Mouse (Mus musculus) kidney, postnatal 14 days (tissue): ENCODE measurements around the gene Epha6.

Source experiments
- DNase-seq: peaks from one replicate; pipeline ENCODE4 v3.0.0; 2022; ENCODE audit warnings: mixed read lengths

Gene Epha6

DNA sequence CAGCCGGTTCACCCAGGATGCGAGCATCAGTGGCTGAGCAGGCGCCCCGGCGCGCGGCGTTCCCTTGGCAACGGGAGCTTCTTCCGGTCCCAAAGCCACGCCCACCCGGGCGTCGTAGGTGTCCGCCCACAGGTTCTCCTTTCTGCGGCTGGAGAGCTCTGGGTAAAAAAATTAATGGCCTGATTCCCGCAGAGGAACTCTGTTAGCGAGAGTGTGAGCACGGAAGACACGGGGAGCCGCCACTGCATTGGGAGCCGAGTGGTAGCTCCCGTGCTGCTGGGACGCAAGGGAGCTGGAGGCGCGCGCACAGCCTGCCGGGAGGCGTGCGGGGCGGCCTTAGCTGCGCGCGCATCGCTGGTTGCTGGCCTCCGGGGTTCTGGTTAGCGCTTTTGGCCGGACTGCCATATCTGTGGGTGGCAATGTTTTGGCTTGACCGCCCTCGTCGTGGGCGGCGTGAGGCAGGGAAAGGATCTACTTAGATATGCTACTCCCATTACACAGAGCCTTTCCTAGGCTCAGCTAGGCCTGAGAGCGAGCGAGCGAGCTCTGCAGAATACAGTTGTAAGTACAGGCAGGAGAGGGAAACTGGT, 966.1 kb downstream of the Epha6 start, which contains the start of gene Arl6:
TSS of gene Arl6 (minus strand) at position 290 of the 590 bp plus-strand sequence.
- peak; percentile 96 for DNase-seq

DNA sequence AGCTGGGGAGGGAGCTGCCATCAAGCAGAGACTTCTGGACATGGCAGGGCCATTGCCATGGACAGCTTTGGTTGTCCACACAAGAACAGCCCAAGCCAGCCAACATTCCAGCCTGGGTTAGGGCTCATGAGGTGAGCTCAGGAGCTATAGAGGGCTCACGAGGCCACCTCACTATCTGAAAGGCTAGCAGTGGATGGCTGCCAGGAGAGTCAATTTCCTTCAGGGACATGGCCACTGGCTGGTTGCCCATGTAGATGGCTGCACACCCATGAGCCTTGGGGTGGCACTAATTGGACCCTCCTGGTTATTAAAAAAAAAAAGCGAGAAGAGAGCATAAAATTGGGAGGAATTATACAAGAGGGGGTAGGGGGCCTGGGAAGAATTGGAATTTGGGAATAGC, 970.7 kb downstream of the Epha6 start:
- DNase-seq = peak; percentile 5

DNA sequence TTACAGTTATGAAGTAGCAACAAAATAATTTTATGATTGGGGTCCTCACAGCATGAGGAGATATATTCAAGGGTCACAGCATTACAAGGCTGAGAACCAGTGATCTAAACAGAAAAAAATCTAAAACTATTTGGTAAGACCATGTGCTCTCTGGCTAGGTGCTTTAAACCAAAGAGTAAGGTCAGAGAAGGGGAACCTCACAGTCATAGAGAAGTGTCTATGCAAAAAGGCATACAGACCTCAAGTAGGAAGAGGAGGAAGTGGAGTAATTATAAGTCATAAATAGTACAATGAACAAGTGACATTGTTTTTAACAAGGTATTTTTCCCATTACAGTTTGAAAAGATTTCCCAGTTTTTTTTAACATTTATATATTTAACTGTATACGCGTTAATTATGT, 983.8 kb downstream of the Epha6 start:
- no peak for DNase-seq

GRCm38 (mm10) chr16:59617167-59617566, 988.2 kb downstream of the Epha6 start:
- peak; percentile 55 for DNase-seq

- DNase-seq = no peak
These were observed 989.7 kb downstream of the Epha6 start for GRCm38 (mm10) chr16:59615675-59616074.

DNA sequence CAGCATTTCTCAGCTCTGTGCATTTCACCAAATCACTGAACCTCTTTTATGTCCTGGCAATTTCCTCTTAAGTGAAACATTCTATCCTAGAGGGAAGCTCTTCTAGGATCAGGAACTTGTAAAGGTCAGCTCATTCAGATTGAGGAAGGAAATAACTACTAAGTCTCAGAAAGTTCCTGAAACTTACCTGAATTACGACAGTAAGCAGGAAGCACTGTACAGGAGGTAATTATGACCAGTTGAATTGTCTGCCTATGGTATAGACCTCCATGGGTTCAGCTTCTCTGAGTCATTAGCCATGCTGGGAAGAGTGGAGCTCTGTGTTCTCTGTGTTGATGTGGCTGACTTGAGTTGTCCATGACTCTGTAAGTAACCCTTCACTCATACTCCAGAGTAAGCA, 994.6 kb downstream of the Epha6 start:
- DNase-seq = no peak

DNA sequence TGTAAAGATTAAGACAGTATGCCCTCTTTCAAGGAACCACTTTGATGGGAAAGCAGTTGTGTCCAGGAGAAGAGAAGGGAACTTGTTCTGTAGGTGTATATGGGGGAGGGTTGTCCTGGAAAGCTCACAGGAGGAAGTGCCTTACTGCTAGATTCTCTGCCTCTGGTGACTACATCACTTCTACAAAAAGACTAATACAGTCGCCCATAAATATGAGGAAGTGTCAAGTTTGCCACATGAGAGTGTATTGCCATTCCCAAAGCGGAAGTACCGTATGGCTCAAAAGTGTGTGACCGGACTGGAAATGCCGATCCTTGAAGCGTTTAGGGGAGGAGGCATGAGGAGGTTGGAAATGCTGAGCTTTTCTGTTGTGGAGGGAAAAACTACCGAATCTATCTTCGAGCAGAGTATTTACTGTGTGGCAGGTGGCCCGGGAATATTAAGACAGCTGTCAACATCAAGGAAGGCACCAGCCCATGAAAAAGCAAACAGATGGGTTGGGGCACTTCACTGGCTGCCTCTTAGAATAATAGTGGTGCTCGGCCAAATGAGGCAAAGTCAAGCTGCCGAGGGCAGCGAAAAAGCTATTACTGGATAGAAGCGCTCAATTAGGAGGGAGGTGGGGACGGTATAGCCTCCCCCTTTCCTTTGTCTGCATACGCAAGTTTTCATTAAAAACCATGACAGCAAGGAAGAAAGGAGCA, 1001.1 kb downstream of the Epha6 start:
- DNase-seq = no peak
